Mouse (Mus musculus) adrenal gland, postnatal 10 days (tissue): Measurements from ENCODE around the gene Ankrd44. TPM values are rescaled to one million over a fixed set of nuclear protein-coding genes. Genes with fewer than 3 reads are reported as not detected.

ENCODE experiments used
- DNase-seq: peaks from one replicate; pipeline ENCODE4 v3.0.0; 2021; ENCODE audit warnings: mixed read lengths
- total RNA-seq, 2 experiments: library from RNA; stranded (reverse); gene quantifications; 2 replicates each; pipeline ENCODE4 v1.2.3; 2021

Gene Ankrd44
- total RNA-seq, 2 experiments from 2014 or later, result 25.7 to 32.1 TPM

- no peak for DNase-seq
Observed at GRCm38 (mm10) chr1:54846346-54847000, 79.7 kb downstream of the Ankrd44 start.

GRCm38 (mm10) chr1:54844361-54844760, 81.8 kb downstream of the Ankrd44 start:
- no peak for DNase-seq

GRCm38 (mm10) chr1:54842765-54843461, 83.3 kb downstream of the Ankrd44 start:
- no peak for DNase-seq

GRCm38 (mm10) chr1:54841788-54842187, 84.4 kb downstream of the Ankrd44 start:
- no peak for DNase-seq

GRCm38 (mm10) chr1:54840040-54840439, 86.1 kb downstream of the Ankrd44 start:
- DNase-seq, result no peak

- DNase-seq, result no peak
Observed at GRCm38 (mm10) chr1:54838486-54838805, 87.7 kb downstream of the Ankrd44 start.

- peak; percentile 26 for DNase-seq
Observed at GRCm38 (mm10) chr1:54837721-54838485, 88.3 kb downstream of the Ankrd44 start.

GRCm38 (mm10) chr1:54835661-54836205, 90.5 kb downstream of the Ankrd44 start:
- DNase-seq, result no peak

- DNase-seq, result no peak
Observed at GRCm38 (mm10) chr1:54833221-54833620, 93.0 kb downstream of the Ankrd44 start.

- DNase-seq, result peak; percentile 50
Observed at GRCm38 (mm10) chr1:54832765-54833164, 93.4 kb downstream of the Ankrd44 start.

- DNase-seq, result peak; percentile 77
Observed at GRCm38 (mm10) chr1:54830223-54830622, 96.0 kb downstream of the Ankrd44 start.

GRCm38 (mm10) chr1:54829681-54830213, 96.4 kb downstream of the Ankrd44 start:
- no peak for DNase-seq

- DNase-seq, result no peak
Observed at GRCm38 (mm10) chr1:54827827-54828226, 98.4 kb downstream of the Ankrd44 start.

- DNase-seq, result no peak
Observed at GRCm38 (mm10) chr1:54827351-54827750, 98.8 kb downstream of the Ankrd44 start.

- peak; percentile 94 for DNase-seq
Observed at GRCm38 (mm10) chr1:54826426-54826986, 99.7 kb downstream of the Ankrd44 start.

- DNase-seq, result no peak
Observed at GRCm38 (mm10) chr1:54825718-54826425, 100.3 kb downstream of the Ankrd44 start.

GRCm38 (mm10) chr1:54824106-54824808, 101.9 kb downstream of the Ankrd44 start:
- DNase-seq, result no peak

GRCm38 (mm10) chr1:54821797-54822196, 104.4 kb downstream of the Ankrd44 start:
- DNase-seq, result no peak

- DNase-seq, result no peak
Observed at GRCm38 (mm10) chr1:54815206-54815855, 110.9 kb downstream of the Ankrd44 start.

GRCm38 (mm10) chr1:54809811-54810549, 116.2 kb downstream of the Ankrd44 start:
- no peak for DNase-seq
